Mouse (Mus musculus): ENCODE measurements around the gene Pi4kb. TPM values are rescaled to one million over a fixed set of nuclear protein-coding genes. Genes with fewer than 3 reads are reported as not detected.
A peak's percentile ranks its signal among the peaks of the same experiment; 100 is the strongest.
"Not testable (repeated sequence)": the region's sequence is repeated elsewhere in the genome, so short reads cannot be mapped to it uniquely, and the experiment has no call there.

Gene Pi4kb
- polyA plus RNA-seq, 1 experiment from 2014 or later: 22.2 TPM

DNA sequence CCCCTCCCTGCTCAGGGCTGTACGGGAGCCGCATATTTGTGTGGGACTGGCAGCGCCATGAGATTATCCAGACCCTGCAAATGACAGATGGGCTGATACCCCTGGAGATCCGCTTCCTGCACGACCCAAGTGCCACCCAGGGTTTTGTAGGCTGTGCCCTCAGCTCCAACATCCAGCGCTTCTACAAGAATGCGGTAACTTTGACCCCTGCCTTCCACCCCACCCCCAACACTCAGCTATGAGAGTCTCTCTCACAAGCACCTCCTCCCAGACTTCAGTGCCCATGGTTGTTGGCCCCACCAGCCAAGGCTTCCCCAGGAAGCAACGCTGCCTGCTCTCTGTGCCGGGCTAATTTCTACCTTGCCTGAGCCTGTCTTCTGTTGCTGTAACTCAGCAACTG lies 34.5 kb upstream of the Pi4kb start:
- not testable (repeated sequence) for H3K4me3 ChIP-seq; H3K36me3 ChIP-seq; H3K27me3 ChIP-seq (ENCODE audit: low read depth, poor library complexity, severe bottlenecking); H3K9me3 ChIP-seq (replicated peaks); DNase-seq (ENCODE audit: low spot score); H3K27ac ChIP-seq; H3K4me1 ChIP-seq
- 59% methylated on average over 9 of the region's 9 CpGs for WGBS

DNA sequence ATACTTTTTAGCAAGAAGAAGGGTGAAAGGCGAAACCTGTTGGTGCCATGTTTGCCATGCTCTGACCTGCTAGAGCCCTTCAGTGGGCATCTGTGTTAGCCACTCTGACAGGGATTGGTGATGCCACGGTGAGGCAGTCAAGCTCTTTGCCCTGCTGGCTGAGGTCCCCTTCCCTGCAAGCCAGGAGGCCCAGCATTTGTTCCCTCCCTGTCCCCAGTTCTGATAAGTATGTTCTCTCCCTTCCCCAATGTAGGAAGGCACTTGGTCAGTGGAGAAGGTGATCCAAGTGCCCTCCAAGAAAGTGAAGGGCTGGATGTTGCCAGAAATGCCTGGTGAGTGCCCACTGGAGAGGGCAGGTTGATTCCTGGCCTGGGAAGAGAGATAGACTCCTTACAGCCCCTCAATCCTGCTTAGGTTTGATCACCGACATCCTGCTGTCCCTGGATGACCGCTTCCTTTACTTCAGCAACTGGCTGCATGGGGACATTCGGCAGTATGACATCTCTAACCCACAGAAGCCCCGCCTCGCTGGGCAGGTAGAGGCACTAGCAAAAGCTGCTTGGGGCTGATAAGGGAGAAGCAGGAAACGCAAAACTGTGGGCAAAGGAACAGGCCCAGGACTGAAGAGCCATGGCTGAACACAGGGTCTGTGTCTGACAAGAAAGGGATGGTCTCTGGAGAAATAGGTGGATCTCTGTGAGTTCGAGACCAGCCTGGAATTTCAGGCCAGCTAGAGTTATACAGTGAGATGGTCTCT lies 32.1 kb upstream of the Pi4kb start:
- H3K9me3 ChIP-seq (replicated peaks); H3K36me3 ChIP-seq; H3K27me3 ChIP-seq (ENCODE audit: low read depth, poor library complexity, severe bottlenecking); H3K4me3 ChIP-seq; H3K27ac ChIP-seq; H3K4me1 ChIP-seq; DNase-seq (ENCODE audit: low spot score): not testable (repeated sequence)
- 86% methylated on average over 9 of the region's 9 CpGs for WGBS

DNA sequence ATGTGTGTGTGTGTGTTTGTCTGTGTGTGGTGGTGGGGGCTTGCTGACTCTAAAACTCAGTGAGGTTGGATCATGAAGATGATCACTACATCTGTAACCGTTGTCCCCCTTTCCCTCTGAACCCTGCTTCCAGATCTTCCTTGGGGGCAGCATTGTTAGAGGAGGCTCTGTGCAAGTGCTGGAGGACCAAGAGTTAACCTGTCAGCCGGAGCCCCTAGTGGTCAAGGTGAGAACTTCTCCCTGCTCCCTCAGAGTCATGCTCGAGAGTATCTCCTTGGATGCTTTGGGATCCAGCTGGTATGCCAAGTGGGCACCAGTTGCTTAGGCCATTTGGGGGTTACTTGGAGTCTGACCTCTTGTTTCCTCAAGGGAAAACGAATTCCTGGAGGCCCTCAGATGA lies 30.8 kb upstream of the Pi4kb start:
- H3K36me3 ChIP-seq; H3K27ac ChIP-seq; H3K4me1 ChIP-seq; H3K9me3 ChIP-seq (replicated peaks); H3K4me3 ChIP-seq; H3K27me3 ChIP-seq (ENCODE audit: low read depth, poor library complexity, severe bottlenecking); DNase-seq (ENCODE audit: low spot score): not testable (repeated sequence)
- 30% methylated on average over 4 of the region's 4 CpGs for WGBS

DNA sequence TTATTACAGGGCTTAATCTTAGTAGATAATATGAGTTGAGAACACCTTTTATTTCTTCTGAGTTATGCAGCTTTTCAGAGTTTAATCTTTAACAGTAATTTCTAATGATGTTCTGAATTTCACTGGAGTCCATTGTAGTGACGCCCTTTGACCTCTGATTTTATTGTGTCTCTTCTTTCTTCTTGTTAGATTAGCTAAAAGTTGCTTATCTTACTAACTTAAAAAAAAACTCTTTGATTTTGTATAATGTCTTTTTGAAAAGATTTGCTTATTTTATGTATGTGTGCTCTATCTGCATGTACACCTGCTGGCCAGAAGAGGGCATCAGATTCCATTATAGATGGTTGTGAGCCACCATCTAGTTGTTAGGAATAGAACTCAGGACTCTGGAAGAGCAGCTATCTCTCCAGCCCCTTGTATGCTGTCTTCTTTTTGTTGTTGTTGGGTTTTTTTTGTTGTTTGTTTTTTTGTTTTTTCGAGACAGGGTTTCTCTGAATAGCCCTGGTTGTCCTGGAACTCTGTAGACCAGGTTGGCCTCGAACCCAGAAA lies 26.4 kb upstream of the Pi4kb start:
- Histone ChIP-seq H3K27ac (no peak overlapping the region), H3K4me3 (no peak overlapping the region), H3K9me3 (replicated peaks) (no peaks in the 10 kb centered on the region), H3K4me1 (peaks cover 6% of the 10 kb centered on the region), H3K27me3 (ENCODE audit: low read depth, poor library complexity, severe bottlenecking) (no peaks in the 10 kb centered on the region), H3K36me3 (0 out of 2 replicates have a peak, but pooled peaks cover 4% of the 10 kb centered on the region)
- DNase-seq (ENCODE audit: low spot score): no peak
- WGBS: 70% methylated on average over 3 of the region's 3 CpGs

DNA sequence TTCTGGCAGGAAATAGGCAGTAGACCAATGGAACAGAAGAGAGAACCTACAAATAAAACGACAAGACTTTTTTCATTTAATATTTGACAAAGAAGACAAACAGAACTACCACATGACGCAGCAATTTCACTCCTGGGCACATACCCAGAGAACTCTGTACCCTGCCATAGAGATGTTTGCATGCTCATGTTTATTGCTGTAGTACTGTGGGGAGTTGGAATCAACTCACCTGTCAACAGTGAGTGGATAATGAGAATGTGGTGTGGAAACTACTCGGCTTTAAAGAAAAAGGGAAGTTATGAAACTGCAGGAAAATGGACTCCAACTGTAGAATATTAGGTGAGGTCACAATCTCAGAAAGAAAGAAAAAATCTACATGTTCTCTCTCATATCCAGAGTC lies 24.9 kb upstream of the Pi4kb start:
- H3K27ac ChIP-seq: no peak overlapping the region
- no peaks in the 10 kb centered on the region for H3K27me3 ChIP-seq (ENCODE audit: low read depth, poor library complexity, severe bottlenecking)
- H3K36me3 ChIP-seq: 0 out of 2 replicates have a peak, but pooled peaks cover 4% of the 10 kb centered on the region
- H3K9me3 ChIP-seq (replicated peaks): no peaks in the 10 kb centered on the region
- H3K4me1 ChIP-seq: peaks cover 9% of the 10 kb centered on the region
- no peak overlapping the region for H3K4me3 ChIP-seq
- 87% methylated on average over 3 of the region's 3 CpGs for WGBS
- DNase-seq (ENCODE audit: low spot score): no peak

DNA sequence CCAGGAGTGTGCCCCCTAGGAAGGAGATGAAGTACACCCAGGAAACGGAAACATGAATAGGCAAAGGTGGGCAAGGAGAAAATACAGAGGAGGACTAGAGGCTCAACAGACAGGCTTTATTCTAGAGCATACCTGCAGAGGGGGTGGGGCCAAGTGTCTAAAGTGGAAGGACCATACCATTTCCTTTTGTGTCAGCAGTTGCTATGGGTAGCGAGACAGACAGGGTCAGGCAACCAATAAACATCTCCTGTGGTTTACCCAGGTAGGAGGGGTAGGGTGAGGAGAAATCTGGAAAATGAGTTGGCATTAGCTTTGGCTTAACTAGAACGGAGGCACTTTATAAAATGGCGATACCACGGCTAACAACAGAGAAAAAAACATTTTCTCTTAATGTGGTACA lies 21.7 kb upstream of the Pi4kb start:
- no peak for DNase-seq (ENCODE audit: low spot score)
- H3K27ac ChIP-seq: peak overlapping the region; percentile 98
- 64% methylated on average over 5 of the region's 5 CpGs for WGBS
- peaks cover 16% of the 10 kb centered on the region for H3K4me1 ChIP-seq
- peak overlapping the region; percentile 84 for H3K4me3 ChIP-seq
- H3K27me3 ChIP-seq (ENCODE audit: low read depth, poor library complexity, severe bottlenecking): no peaks in the 10 kb centered on the region
- peaks cover 32% of the 10 kb centered on the region for H3K36me3 ChIP-seq
- H3K9me3 ChIP-seq (replicated peaks): no peaks in the 10 kb centered on the region

DNA sequence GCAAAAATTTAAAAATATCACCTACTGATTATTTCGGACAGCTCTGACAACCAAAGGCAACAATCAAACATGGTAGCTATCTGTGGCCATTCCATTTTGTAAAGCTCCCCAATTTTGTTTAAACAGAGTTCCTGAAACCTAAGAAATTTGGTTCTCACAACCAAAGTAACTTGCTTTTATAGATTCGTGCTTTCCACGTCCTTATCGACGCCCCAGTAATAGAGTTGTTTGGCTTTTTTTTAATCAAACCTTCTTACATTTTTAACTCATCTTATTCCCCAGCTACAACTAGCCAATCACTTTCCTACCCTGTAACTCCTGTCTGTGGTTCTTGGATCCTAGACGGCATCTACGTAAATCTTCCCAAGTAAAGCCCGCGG lies 21.2 kb upstream of the Pi4kb start:
- DNase-seq (ENCODE audit: low spot score): no peak
- Histone ChIP-seq H3K27me3 (ENCODE audit: low read depth, poor library complexity, severe bottlenecking) (no peaks in the 10 kb centered on the region), H3K4me1 (peaks cover 16% of the 10 kb centered on the region), H3K36me3 (peaks cover 38% of the 10 kb centered on the region), H3K27ac (peak overlapping the region; percentile 98), H3K9me3 (replicated peaks) (no peaks in the 10 kb centered on the region), H3K4me3 (peak overlapping the region; percentile 84)
- 27% methylated on average over 9 of the region's 9 CpGs for WGBS

DNA sequence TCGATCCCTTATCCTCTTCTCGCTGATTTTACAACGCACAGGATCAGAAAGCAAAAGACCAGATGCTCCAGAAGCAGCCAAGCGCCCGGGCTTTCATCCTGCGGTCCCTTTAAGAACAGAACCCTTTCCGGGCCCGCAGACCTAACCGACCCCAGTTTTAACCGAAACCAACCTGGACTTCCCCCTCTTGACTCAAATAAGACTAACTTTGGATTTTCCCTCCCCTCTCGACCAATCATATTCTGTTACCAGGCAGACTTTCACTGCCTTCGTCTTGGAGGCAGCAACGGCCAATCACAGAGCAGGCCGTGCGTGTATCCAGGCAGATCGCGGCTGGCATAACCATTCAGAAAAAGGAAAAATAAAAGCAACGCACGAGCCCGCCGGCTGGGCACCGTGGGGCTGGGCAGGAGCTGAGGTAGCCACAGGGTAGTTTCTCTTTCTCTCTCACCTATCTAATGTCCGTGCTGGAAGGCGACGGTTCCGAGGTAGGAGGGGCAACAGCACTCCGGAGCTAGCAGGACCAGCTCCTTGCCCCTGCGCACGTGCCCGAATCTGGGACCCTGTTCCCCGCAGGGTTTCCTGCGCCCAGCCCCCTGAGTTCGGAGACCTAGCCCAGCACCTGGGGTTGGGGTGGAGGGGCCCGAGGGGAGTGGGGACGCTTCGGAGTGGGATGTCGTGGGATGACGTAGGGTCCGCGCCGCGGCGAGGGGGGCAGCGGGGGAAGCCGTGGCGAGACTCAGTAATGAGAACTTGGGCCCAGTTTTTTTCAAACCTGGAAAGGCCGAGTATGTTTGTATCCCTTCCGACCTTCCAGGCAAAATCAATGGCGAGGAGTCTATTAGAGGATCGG lies 20.5 kb upstream of the Pi4kb start, which contains the start of gene Rfx5:
Gene Rfx5, plus strand, starts transcription at position 312 of the 853 bp plus-strand sequence.
- H3K4me1 ChIP-seq: peaks cover 16% of the 10 kb centered on the region
- H3K27ac ChIP-seq: peak within 1 kb of the TSS; percentile 98
- DNase-seq (ENCODE audit: low spot score): peak; percentile 90
- H3K36me3 ChIP-seq: peaks cover 44% of the 10 kb centered on the region
- peak within 1 kb of the TSS; percentile 84 for H3K4me3 ChIP-seq
- H3K9me3 ChIP-seq (replicated peaks): no peaks in the 10 kb centered on the region
- WGBS: under 1% methylated on average over 50 of the region's 50 CpGs
- H3K27me3 ChIP-seq (ENCODE audit: low read depth, poor library complexity, severe bottlenecking): no peaks in the 10 kb centered on the region

DNA sequence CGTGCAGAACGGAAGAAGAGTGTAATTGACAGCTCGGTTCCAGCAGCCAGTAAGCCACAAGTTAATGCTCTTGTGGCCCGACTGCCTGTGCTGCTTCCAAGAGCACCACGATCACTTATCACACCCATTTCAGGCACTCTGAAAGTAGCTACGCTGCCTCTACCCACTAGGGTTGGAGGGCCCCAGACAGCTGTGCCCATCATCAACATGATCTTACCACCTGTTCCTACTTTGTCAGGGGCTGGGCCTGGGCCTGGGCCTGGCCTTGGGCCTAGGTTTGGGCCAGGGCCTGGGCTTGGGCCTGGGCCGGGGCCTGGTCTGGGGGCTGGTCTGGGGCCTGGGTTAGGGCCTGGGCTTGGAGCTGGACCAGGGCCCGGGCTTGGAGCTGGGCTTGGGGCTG lies 16.2 kb upstream of the Pi4kb start:
- H3K9me3 ChIP-seq (replicated peaks): no peaks in the 10 kb centered on the region
- H3K4me1 ChIP-seq: peaks cover 15% of the 10 kb centered on the region
- no peaks in the 10 kb centered on the region for H3K27me3 ChIP-seq (ENCODE audit: low read depth, poor library complexity, severe bottlenecking)
- H3K36me3 ChIP-seq: peaks cover 44% of the 10 kb centered on the region
- DNase-seq (ENCODE audit: low spot score): no peak
- no peak overlapping the region for H3K27ac ChIP-seq
- 93% methylated on average over 8 of the region's 8 CpGs for WGBS
- H3K4me3 ChIP-seq: no peak overlapping the region

DNA sequence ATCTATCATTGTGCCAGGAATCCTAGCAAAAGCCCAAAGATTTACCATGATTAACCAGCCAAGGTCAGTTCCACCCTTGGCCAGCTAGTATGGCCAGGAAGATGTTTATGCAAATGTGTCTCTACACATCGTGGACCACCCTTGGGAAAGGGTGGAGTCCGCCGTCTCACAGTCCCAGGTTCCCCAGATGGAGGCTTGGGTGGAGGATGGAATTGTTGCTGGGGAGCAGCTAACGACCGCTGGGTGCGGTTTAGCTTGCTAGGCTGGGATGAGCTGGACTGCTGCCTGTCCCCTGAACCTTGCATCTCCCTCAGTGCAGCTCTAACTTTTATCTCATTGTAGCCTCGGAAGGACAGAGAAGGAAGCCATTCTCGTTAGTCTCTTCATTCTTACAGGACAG lies 14.7 kb upstream of the Pi4kb start:
- H3K4me3 ChIP-seq: no peak overlapping the region
- no peaks in the 10 kb centered on the region for H3K9me3 ChIP-seq (replicated peaks)
- no peak for DNase-seq (ENCODE audit: low spot score)
- no peaks in the 10 kb centered on the region for H3K27me3 ChIP-seq (ENCODE audit: low read depth, poor library complexity, severe bottlenecking)
- 51% methylated on average over 8 of the region's 8 CpGs for WGBS
- peaks cover 10% of the 10 kb centered on the region for H3K4me1 ChIP-seq
- peaks cover 44% of the 10 kb centered on the region for H3K36me3 ChIP-seq
- no peak overlapping the region for H3K27ac ChIP-seq

DNA sequence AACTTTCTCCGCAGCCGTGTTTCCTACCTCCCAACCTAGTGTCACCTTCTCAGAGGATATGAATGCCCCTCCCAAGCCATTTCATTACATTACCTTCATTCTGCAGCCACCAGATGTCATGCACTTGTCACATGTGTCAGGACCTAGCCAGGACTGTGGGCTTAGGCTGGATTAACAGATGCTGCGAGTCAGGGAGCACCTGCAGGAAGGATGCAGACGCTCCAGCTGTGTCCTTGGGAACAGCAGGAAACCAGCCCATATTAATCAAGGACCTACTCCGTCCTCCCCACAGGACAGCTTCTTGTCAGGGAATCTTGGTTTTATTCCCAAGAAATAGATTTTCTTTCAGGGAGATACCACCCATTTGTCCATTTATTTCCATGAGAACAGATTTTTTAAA lies 14.2 kb upstream of the Pi4kb start:
- DNase-seq (ENCODE audit: low spot score): no peak
- no peaks in the 10 kb centered on the region for H3K9me3 ChIP-seq (replicated peaks)
- peaks cover 5% of the 10 kb centered on the region; the same call in 1 of the 2 replicates for H3K4me1 ChIP-seq
- no peaks in the 10 kb centered on the region for H3K27me3 ChIP-seq (ENCODE audit: low read depth, poor library complexity, severe bottlenecking)
- no peak overlapping the region for H3K4me3 ChIP-seq
- peaks cover 41% of the 10 kb centered on the region for H3K36me3 ChIP-seq
- WGBS: 59% methylated on average over 5 of the region's 5 CpGs
- H3K27ac ChIP-seq: no peak overlapping the region

DNA sequence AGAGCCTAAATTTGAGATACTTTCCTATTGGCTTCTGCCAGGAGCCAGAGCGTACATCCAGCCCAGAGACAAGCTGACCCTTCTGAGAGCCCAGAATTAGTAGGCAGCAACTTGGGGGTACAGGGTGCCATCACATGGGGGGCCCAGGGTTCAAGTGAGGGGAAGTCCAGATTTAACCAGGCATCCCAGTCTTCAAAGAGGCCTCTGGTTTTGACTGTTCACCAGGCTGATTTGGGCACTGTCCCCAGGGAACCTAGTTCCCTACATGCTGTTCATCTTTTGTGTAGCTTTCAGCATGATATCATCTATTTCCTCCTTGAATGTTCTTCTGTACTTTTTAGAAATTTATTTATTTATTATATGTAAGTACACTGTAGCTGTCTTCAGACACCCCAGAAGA lies 9.5 kb upstream of the Pi4kb start:
- H3K27me3 ChIP-seq (ENCODE audit: low read depth, poor library complexity, severe bottlenecking): no peaks in the 10 kb centered on the region
- no peak for DNase-seq (ENCODE audit: low spot score)
- 81% methylated on average over 1 of the region's 1 CpGs for WGBS
- H3K27ac ChIP-seq: no peak overlapping the region
- no peaks in the 10 kb centered on the region for H3K9me3 ChIP-seq (replicated peaks)
- no peaks in the 10 kb centered on the region for H3K36me3 ChIP-seq
- H3K4me1 ChIP-seq: 0 out of 2 replicates have a peak, but pooled peaks cover 4% of the 10 kb centered on the region
- no peak overlapping the region for H3K4me3 ChIP-seq

DNA sequence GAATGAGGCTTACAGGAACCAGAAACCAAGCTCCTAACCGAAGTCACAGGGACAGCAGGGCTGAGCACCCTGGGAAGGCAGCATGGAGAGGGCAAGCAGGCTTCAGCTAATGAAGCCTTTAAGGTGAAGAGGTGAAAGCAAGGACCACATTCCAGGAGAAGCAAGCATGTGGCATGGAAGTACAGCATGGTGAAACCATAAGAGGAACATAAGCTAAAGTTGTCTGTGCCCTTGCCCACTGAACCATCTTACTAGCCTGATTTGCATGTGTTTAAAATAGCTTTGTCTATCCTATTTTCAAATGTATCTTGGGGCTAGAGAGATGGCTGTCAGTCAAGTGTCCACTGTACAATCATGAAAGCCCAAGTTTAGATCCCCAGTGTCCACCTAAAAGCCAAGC lies 8.7 kb upstream of the Pi4kb start:
- no peak overlapping the region for H3K27ac ChIP-seq
- H3K4me1 ChIP-seq: no peaks in the 10 kb centered on the region
- H3K27me3 ChIP-seq (ENCODE audit: low read depth, poor library complexity, severe bottlenecking): no peaks in the 10 kb centered on the region
- H3K9me3 ChIP-seq (replicated peaks): no peaks in the 10 kb centered on the region
- whole genome bisulfite sequencing: 78% methylated on average over 1 of the region's 1 CpGs
- no peak overlapping the region for H3K4me3 ChIP-seq
- H3K36me3 ChIP-seq: no peaks in the 10 kb centered on the region
- no peak for DNase-seq (ENCODE audit: low spot score)
